Mouse (Mus musculus): ENCODE results near the gene Pik3cb. TPM values are rescaled to one million over a fixed set of nuclear protein-coding genes. Genes with fewer than 3 reads are reported as not detected.

The Pik3cb gene
- 19.4 TPM for polyA plus RNA-seq (2014; fragmentation: Illumina TruSeq; extraction: RNeasy Lipid Tissue Mini Kit (QIAGEN cat#74804); ENCODE audit: low read depth, low replicate concordance)

GRCm38 (mm10) chr9:99140063-99140882, at the start of gene Pik3cb:
TSS of gene Pik3cb (minus strand) at chr9:99140621.

GRCm38 (mm10) chr9:99035575-99035974, 104.8 kb downstream of the Pik3cb start, which contains the start of gene Gm1123:
TSS of gene Gm1123 (minus strand) at chr9:99035715.

Other genes starting within 250 kb of the Pik3cb start
- not detected for gene 7420426K07Rik, start 237.5 kb downstream of the Pik3cb start, polyA plus RNA-seq (2014; fragmentation: Illumina TruSeq; extraction: RNeasy Lipid Tissue Mini Kit (QIAGEN cat#74804); ENCODE audit: low read depth, low replicate concordance)
- gene Foxl2, start 185.3 kb downstream of the Pik3cb start, polyA plus RNA-seq (2014; fragmentation: Illumina TruSeq; extraction: RNeasy Lipid Tissue Mini Kit (QIAGEN cat#74804); ENCODE audit: low read depth, low replicate concordance) = 0.41 TPM
- 24.0 TPM for gene Faim, start 154.2 kb downstream of the Pik3cb start, polyA plus RNA-seq (2014; fragmentation: Illumina TruSeq; extraction: RNeasy Lipid Tissue Mini Kit (QIAGEN cat#74804); ENCODE audit: low read depth, low replicate concordance)
- gene Gm1123, start 104.9 kb downstream of the Pik3cb start, polyA plus RNA-seq (2014; fragmentation: Illumina TruSeq; extraction: RNeasy Lipid Tissue Mini Kit (QIAGEN cat#74804); ENCODE audit: low read depth, low replicate concordance) = not detected
- not detected for gene Faiml, start 96.6 kb upstream of the Pik3cb start, polyA plus RNA-seq (2014; fragmentation: Illumina TruSeq; extraction: RNeasy Lipid Tissue Mini Kit (QIAGEN cat#74804); ENCODE audit: low read depth, low replicate concordance)
- gene Cep70, start 102.7 kb upstream of the Pik3cb start, polyA plus RNA-seq (2014; fragmentation: Illumina TruSeq; extraction: RNeasy Lipid Tissue Mini Kit (QIAGEN cat#74804); ENCODE audit: low read depth, low replicate concordance) = 29.8 TPM
- 0.12 TPM for gene Esyt3, start 217.9 kb upstream of the Pik3cb start, polyA plus RNA-seq (2014; fragmentation: Illumina TruSeq; extraction: RNeasy Lipid Tissue Mini Kit (QIAGEN cat#74804); ENCODE audit: low read depth, low replicate concordance)

Measured in adrenal gland, adult 10 weeks (tissue).